Mouse (Mus musculus) liver, embryonic 14.5 days (tissue): ENCODE measurements around the gene Teddm2. TPM values are rescaled to one million over a fixed set of nuclear protein-coding genes. Genes with fewer than 3 reads are reported as not detected.

Experiments used
- ATAC-seq: fragments of 200-750 bp; cut with Nextera tagmentation; 2 replicates; pipeline ENCODE4 v1.8.0; 2017; ENCODE audit warnings: moderate number of reproducible peaks, mild to moderate bottlenecking, moderate library complexity; ENCODE audit not compliant: insufficient read depth
- DNase-seq, 3 experiments: peaks; one replicate each; pipeline ENCODE4 v3.0.0-alpha.2; 2012 to 2013; ENCODE audit warnings: low read depth in 3 of 3, low spot score in 3 of 3
- H3K27ac ChIP-seq: fragments of 300-500 bp; sonication (generic); 2 replicates; pipeline ENCODE4 v1.5.1; 2014; ENCODE audit warnings: moderate library complexity, mild to moderate bottlenecking, control low read depth, inconsistent platforms
- H3K27me3 ChIP-seq: fragments of 300-500 bp; sonication (generic); 2 replicates; pipeline ENCODE4 v1.6.1; 2014; ENCODE audit warnings: mild to moderate bottlenecking, low read length, moderate library complexity; ENCODE audit not compliant: control insufficient read depth, insufficient read depth
- H3K36me3 ChIP-seq: fragments of 300-500 bp; sonication (generic); replicated peaks from 2 replicates; pipeline ENCODE4 v1.6.1; 2014; ENCODE audit warnings: low read depth; ENCODE audit not compliant: control insufficient read depth, insufficient read depth
- H3K4me1 ChIP-seq, 2 experiments: fragments of 200-500 bp in 1 of 2; fragments of 300-500 bp in 1 of 2; sonication (generic) in 1 of 2; replicated peaks; 2 replicates each; pipeline ENCODE4 v1.6.1; 2012 to 2014; ENCODE audit warnings: antibody characterized with exemption in 1 of 2, inconsistent platforms in 1 of 2, low read length in 1 of 2; ENCODE audit not compliant: control insufficient read depth in 2 of 2, insufficient read depth in 2 of 2
- H3K4me2 ChIP-seq: fragments of 300-500 bp; sonication (generic); 2 replicates; pipeline ENCODE4 v1.6.1; 2014; ENCODE audit warnings: low read depth, mild to moderate bottlenecking, control low read depth, moderate library complexity
- H3K4me3 ChIP-seq, 2 experiments: fragments of 200-500 bp in 1 of 2; fragments of 300-500 bp in 1 of 2; sonication (generic) in 1 of 2; 2 replicates each; pipeline ENCODE4 v1.5.1; 2012 to 2014; ENCODE audit warnings: low read depth in 2 of 2, low read length in 2 of 2, mild to moderate bottlenecking in 2 of 2, control low read depth in 1 of 2, inconsistent platforms in 1 of 2, moderate library complexity in 1 of 2; ENCODE audit not compliant: insufficient read depth in 1 of 2
- H3K9ac ChIP-seq: fragments of 300-500 bp; sonication (generic); replicated peaks from 2 replicates; pipeline ENCODE4 v1.6.1; 2014; ENCODE audit warnings: mild to moderate bottlenecking, control low read depth, moderate library complexity
- H3K9me3 ChIP-seq: fragments of 300-500 bp; sonication (generic); 2 replicates; pipeline ENCODE4 v1.6.1; 2016; ENCODE audit warnings: low read length, mixed read lengths; ENCODE audit not compliant: control insufficient read depth
- CTCF ChIP-seq: IDR thresholded peaks from 2 replicates; pipeline ENCODE4 v1.5.1; 2016; ENCODE audit warnings: antibody characterized with exemption, low read depth, control low read depth
- EP300 ChIP-seq: IDR thresholded peaks from 2 replicates; pipeline ENCODE4 v1.6.1; 2016; ENCODE audit warnings: antibody characterized with exemption, low read depth
- whole genome bisulfite sequencing: fragments of 180-500 bp; shearing (Covaris S2); extraction: QIAGEN DNeasy Blood & Tissue Kit; methylation state at CpG from one replicate; pipeline ENCODE4 v1.1.7; 2014; ENCODE audit not compliant: insufficient replicate concordance; 5-methylcytosine and 5-hydroxymethylcytosine counted together
- polyA plus RNA-seq, 2 experiments: library from polyadenylated mRNA; depleted of rRNA in 1 of 2; stranded (reverse) in 1 of 2; unstranded in 1 of 2; fragments of >200 nt; fragmentation: Nextera tagmentation in 1 of 2; extraction: Ambion mirVana in 1 of 2; gene quantifications; 2 replicates each; pipeline versions ENCODE4 v1.2.1 to v1.2.3; 2012 to 2014

The Teddm2 gene
- polyA plus RNA-seq, 2 experiments: 0.14 to 0.28 TPM

DNA sequence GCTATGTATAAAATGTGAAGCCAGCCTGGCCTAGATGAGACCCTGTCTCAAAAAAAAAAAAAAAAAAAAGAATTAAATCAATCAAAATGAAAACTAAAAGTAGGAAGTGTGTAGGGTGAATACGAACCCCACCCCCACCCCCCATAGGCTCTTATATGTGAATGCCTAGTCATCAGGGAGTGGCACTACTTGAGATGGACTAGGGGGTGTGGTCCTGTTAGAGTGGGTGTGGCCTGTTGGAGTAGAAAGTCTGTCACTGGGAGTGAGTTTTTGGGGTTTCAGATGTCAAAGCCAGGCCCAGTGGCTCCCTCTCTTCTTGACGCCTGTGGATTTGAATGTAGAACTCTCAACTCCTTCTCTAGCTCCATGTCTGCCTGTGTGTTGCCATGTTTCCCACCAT, 37.0 kb upstream of the Teddm2 start:
- H3K27me3 ChIP-seq: no peaks in the 10 kb centered on the region
- DNase-seq: peak in 2 of 3 experiments; percentile 6 to 19
- no peaks in the 10 kb centered on the region for H3K36me3 ChIP-seq
- peaks cover 0 to 3% of the 10 kb centered on the region in 2 experiments; a peak in 1 of 4 replicates for H3K4me1 ChIP-seq
- H3K27ac ChIP-seq: no peak overlapping the region
- no peak overlapping the region for H3K9ac ChIP-seq
- peak; percentile 82; the same call in 1 of the 2 replicates for ATAC-seq
- no peak overlapping the region for H3K4me2 ChIP-seq
- no peaks in the 10 kb centered on the region for H3K9me3 ChIP-seq
- TF ChIP-seq CTCF (no peak), EP300 (no peak)
- no peak overlapping the region for H3K4me3 ChIP-seq
- 85% methylated on average over 2 of the region's 2 CpGs for WGBS

DNA sequence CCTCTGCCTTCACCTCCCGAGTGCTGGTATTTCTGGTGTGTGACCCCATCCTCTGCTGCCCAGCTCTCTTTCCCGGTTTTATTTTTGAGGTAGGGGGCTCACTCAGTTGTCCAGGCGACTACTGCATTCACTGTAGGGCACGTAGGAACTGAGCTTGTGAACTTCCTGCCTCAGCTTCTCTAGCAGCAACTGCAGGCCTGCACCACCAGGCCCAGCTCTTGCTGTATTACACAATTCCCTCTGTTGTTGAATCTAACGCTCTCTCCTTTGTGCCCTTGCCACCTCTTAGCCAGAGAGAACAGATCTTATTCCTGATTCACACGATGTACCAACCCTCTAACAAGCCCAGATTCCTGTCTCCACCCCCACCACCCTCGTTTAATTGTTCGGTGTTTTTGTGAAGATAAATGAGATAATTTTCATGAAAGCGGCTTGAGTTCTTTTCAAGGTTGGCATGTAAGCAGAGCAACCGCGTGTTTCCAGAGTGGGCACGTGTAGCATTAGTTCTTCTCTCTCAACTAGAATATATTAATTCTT, 35.9 kb upstream of the Teddm2 start:
- DNase-seq: no peak
- TF ChIP-seq EP300: no peak
- TF ChIP-seq CTCF: no peak
- 65% methylated on average over 12 of the region's 12 CpGs for WGBS

DNA sequence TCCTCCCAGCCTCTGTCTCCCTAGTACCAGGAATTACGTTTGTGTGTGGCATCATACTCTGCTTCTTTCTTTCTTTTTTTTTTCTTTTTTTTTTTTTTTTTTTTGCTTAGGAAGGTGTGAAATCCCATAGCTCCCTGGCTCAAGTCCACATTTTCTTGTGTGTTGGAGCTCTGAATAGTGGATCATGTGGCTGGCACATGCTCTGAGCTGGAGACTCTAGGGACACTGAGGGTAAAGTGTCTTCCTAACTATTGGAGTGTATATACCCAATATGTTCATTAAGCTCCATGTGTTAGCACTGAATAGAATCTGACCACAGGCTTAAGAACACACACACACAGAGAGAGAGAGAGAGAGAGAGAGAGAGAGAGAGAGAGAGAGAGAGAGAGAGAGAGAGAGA, 33.7 kb upstream of the Teddm2 start:
- 41% methylated on average over 1 of the region's 1 CpGs for WGBS
- Histone ChIP-seq H3K4me1 (peaks cover 0 to 3% of the 10 kb centered on the region in 2 experiments; a peak in 1 of 4 replicates), H3K4me2 (no peak overlapping the region), H3K9ac (no peak overlapping the region), H3K36me3 (no peaks in the 10 kb centered on the region), H3K27ac (no peak overlapping the region), H3K9me3 (no peaks in the 10 kb centered on the region), H3K27me3 (no peaks in the 10 kb centered on the region), H3K4me3 (no peak overlapping the region)
- TF ChIP-seq EP300 (no peak), CTCF (no peak)
- ATAC-seq (no peak), DNase-seq (no peak)

More for the DNA sequence above, 35.9 kb upstream of the Teddm2 start:
- H3K9me3 ChIP-seq: no peaks in the 10 kb centered on the region
- no peak for ATAC-seq
- H3K4me1 ChIP-seq: peaks cover 0 to 3% of the 10 kb centered on the region in 2 experiments; a peak in 1 of 4 replicates
- no peak overlapping the region for H3K27ac ChIP-seq
- no peaks in the 10 kb centered on the region for H3K27me3 ChIP-seq
- no peak overlapping the region for H3K4me2 ChIP-seq
- H3K9ac ChIP-seq: no peak overlapping the region
- no peaks in the 10 kb centered on the region for H3K36me3 ChIP-seq
- no peak overlapping the region for H3K4me3 ChIP-seq

DNA sequence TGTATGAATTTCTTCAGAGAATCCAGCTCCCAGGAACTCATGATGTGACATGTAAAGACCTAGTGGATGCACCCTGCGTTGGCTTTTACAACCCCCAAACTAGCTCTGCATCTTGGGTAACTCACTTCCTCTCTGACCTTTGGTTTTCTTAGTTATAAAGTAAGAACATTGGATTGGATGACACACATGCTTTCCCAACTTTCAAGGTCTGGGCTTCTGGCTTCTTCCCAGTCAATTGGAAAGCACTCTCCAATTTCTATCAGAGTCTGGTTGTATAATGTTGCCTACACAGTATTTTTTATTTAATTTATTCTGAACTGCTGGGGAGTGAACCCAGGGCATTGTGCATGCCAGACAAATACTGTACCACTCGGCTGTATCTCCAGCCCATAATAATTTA, 30.4 kb upstream of the Teddm2 start:
- Histone ChIP-seq H3K27ac (no peak overlapping the region), H3K27me3 (no peaks in the 10 kb centered on the region), H3K4me3 (no peak overlapping the region), H3K9ac (no peak overlapping the region), H3K4me2 (no peak overlapping the region), H3K4me1 (no peaks in the 10 kb centered on the region), H3K36me3 (no peaks in the 10 kb centered on the region), H3K9me3 (no peaks in the 10 kb centered on the region)
- TF ChIP-seq CTCF: no peak
- TF ChIP-seq EP300: no peak
- ATAC-seq (no peak), DNase-seq (no peak)
- 65% methylated on average over 2 of the region's 2 CpGs for WGBS

DNA sequence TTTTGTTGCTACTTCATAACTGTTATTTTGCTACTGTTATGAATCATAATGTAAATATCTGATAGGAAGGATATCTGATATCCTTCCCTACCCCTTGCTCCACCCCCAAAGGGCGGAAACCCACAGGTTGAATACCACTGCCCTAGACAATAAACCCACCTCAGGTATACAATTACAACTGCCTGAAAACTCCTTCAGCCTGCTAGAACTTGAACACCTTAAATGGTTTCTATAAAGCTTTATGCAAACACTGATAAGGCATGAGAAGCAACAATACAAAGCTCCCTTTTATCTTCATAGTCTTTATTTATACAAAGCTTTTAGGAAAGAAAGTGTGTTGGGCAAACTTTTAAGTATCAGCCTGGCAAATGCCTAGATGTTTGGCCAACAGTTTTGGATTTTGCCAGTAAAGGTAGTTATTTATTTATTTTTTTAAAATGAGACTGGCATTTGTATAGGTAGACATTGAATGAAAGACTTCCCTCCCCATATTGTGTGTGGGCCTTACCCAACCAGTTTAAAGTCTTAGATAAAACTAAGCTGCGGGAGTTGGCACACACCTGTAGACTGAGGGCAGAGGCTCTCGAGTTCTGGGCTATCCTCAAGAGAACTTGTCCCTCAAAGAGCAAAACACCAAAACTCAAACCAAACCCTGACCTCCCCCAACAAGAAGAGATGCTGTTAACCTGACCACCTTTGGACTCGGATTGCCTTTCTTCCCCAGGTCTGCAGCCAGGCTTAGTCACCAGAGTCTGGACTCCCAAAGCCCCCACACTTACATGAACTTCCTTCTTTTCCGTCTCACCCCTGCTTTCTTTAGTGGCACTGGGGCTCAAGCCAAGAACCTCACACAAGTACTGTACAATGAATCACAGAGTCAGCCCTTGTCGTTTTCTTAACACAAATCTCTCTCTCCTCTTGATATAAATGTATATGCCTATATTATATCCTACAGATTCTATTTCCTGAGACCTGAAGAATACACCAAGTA, 24.7 kb upstream of the Teddm2 start:
- no peak overlapping the region for H3K4me3 ChIP-seq
- no peaks in the 10 kb centered on the region for H3K9me3 ChIP-seq
- ATAC-seq: no peak
- no peak for DNase-seq
- TF ChIP-seq EP300: no peak
- TF ChIP-seq CTCF: no peak
- 45% methylated on average over 6 of the region's 6 CpGs for WGBS
- no peaks in the 10 kb centered on the region for H3K27me3 ChIP-seq
- no peak overlapping the region for H3K27ac ChIP-seq
- H3K4me1 ChIP-seq: no peaks in the 10 kb centered on the region
- no peak overlapping the region for H3K4me2 ChIP-seq
- no peaks in the 10 kb centered on the region for H3K36me3 ChIP-seq
- H3K9ac ChIP-seq: no peak overlapping the region
